Mouse (Mus musculus): ENCODE results near the gene Atp10a.

Gene Atp10a

DNA sequence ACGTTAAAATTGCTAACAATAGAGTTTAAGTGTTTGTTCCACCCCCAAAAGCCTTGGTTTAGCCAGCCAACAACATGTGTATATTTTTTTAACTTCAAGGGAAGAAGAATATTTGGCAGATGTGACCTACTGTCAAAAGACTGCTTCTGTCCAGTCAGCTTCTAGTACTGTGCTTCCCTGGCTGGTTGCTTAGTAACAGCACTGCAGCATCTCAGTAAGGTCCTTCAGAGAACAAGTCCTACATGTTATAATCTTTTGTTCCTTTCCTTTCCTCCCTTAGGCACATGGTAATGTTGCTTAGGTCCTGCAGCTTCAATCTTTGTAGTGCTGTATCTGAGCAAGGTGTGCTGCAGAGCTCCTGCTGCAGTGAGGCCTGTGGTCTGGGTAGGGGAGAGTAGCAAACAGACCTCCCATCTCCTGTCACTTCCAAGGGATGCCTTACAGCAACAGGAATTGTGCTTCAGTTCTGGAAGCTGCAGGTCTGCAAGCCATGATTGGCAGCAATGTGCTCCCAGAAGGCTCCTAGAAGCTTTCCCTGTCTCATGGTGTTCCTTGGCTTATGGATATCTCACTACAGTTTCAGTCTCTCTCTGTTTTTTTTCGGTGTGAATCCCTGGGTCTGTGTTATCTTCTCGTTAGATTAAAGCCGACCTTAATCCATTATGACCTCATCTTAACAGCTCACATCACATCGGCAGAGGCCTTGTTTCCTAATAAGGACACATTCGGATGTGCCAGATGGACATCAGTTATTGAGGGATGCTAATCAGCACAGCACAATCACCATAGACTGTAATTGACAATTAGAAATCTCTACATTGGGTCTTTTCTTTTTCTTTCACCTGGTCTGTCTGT lies 34.3 kb downstream of the Atp10a start:
- DNase-seq (ENCODE audit: low read depth, low spot score) = no peak

GRCm38 (mm10) chr7:58690997-58691596 lies 35.1 kb downstream of the Atp10a start:
- DNase-seq (ENCODE audit: low read depth, low spot score) = no peak

DNA sequence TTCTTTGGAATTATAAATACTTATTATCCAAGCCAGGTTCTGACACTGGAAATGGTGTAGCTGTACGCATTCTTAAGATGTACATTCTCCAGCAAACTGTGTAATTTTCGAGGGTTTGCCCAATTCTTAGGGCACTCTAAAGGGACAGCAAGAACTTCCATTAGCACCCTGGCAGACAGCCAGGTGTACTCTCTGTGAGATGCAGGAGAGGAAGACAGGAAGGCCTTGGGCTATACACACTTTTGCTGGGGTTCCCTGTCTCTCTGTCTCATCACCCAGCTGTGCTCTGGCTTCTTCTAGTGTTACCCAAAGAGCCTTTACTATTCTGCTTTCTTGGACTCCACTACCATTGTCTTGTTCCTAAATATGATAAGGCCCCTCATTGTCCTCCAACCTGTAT lies 36.7 kb downstream of the Atp10a start:
- no peak for DNase-seq (ENCODE audit: low read depth, low spot score)

- DNase-seq (ENCODE audit: low read depth, low spot score) = no peak
These were observed 37.4 kb downstream of the Atp10a start for GRCm38 (mm10) chr7:58693342-58693741.

DNA sequence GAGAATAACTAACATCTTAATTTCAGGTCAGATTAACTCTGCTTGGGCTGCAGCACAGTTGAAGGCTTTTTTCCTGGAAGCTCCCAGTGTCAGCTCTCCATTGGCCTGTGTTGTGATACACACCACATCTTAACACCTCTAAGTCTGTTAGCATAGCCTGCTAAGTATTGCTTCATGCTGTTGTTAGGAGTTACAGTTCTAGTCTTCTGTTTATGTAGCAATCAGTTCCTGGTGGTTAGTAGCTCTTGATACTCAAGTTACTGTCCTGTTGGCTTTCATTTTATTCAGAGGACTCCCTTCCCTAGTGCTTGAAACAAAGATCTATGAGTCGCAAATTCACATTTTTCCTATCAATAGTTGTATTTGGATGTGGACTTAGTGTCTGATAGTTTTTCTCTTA lies 39.7 kb downstream of the Atp10a start:
- DNase-seq (ENCODE audit: low read depth, low spot score) = no peak

DNA sequence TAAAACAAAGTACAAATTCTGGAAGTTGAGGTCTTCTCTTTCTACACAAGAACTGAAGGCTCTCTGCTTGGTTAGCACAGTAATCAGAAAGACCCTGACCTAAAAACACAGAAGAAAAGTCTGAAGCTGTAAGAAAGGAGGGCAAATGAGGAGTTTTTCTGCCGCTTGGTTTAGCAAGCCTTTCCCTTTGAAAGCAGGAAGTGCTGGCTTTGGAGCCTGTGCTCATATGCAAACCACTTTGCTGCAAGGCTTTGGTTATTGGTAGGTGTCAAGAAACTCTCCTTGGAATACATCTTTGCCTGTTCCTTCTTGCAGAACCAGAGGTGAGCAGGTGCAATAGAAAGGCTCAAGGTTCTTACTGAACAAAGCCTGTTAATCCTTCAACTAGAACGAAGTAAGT lies 41.1 kb downstream of the Atp10a start:
- no peak for DNase-seq (ENCODE audit: low read depth, low spot score)

DNA sequence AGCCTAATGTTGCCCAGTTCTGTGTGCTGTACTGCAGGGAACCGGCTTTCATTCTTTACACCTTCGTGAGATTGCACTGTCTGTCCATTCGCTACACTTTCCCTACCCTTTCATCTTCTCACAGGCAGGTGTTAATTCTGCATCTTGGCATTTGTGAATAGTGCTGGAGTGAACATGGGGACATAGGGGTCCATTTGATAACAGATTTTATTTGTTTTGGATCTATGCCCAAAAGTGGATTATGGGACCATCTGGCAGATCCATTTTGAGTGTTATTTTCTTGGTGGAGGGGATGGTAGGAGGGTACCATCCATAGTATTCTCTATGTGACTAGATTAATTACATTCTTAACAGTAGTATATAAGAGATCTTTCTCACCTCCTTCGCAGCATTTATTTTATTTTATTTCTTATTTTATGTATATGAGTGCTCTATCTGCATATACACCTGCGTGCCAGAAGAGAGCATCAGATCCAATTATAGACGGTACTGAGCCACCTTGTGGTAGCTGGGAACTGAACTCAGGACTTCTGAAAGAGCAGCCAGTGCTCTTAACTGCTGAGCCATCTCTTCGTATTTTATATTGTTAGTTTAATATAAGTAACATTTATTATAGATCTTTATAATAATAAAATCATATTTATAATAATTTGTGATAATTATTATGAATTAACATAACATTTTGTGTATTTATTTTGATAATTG lies 42.9 kb downstream of the Atp10a start:
- DNase-seq (ENCODE audit: low read depth, low spot score) = no peak

GRCm38 (mm10) chr7:58701311-58701710 lies 45.3 kb downstream of the Atp10a start:
- DNase-seq (ENCODE audit: low read depth, low spot score) = no peak

GRCm38 (mm10) chr7:58705158-58705557 lies 49.2 kb downstream of the Atp10a start:
- no peak for DNase-seq (ENCODE audit: low read depth, low spot score)

DNA sequence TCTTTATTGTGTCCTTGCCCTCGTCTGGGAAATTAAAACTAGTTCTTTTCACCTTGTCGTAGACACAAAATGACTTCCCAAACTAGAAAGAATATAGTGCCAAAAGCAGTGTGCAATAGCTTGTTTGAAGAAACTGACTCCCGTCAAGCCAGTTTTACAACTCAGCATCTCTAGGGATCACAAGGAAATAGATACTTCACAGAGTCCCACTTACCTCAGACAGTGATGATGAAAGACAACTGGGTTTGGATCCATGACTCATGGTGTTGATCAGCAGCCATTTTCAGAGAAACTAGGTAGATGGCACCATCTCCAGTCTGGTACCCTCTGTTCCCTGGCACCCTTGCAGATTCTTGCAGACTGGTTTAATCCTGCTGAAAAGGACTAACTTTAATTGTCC lies 53.3 kb downstream of the Atp10a start:
- DNase-seq (ENCODE audit: low read depth, low spot score) = no peak

DNA sequence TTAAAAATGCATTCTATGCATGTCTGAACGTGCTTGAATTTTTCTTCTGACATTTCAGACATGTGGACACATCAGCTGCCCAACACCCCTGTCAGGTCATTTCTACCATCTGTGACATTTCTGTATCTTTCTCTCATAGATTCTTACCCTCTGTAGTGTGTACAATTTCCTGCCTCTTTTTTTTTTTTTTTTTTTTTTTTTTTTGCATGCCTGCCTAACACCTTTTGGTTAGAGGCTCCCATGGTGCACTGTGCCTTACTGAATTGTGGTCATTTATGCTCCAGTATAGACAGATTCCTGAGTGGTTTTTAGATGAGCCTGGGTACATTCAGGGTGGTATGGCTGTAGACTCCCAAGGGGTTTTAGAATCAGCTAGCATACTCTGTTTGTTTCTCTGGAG lies 54.3 kb downstream of the Atp10a start:
- DNase-seq (ENCODE audit: low read depth, low spot score) = no peak

GRCm38 (mm10) chr7:58711811-58712210 lies 55.8 kb downstream of the Atp10a start:
- DNase-seq (ENCODE audit: low read depth, low spot score) = no peak

DNA sequence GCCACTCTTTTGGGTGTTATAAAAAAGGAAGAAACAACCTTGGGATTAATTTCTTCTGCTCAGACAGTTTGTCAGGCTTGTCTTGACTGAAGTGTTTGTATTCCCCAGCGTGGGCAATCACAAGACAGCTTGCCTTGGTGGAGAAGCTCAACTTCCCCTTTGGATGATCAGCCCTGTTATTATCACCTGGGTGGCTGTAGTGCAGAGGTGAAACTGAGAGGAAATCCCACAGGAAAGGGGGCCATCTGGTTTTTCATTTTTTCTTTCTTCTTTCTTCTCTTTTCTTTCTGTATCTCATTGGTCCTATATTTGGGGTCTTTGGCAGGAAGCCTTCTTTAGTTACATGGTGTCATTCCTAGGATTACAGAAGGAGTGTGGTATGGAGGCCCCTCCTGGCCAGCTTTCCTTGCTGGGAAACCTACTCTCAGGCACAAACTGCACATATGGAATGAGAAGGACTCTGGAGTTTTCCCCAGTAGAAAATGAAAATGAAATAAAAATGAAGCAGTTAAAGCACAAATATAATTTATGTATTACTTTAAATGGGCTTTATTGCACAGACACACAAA lies 59.7 kb downstream of the Atp10a start:
- no peak for DNase-seq (ENCODE audit: low read depth, low spot score)

DNA sequence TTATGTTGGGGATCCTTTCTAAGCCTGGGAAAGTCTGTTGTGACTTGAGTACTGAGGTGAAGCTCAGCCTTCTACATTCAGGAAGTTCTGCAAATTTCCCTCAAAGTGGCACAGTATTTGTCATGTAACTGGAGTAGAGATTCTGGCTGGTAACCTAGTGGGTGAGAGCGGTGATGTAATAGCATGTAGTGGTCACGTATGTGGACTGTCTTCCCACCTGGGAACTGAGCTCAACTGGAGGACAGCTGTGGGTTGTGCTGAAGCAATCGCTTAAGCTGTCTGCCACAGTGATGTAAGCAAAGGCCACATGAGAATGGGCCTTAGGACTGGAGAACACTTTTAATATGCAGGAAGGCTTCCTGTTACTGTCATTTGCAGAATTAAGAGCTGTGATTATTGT lies 60.7 kb downstream of the Atp10a start:
- DNase-seq (ENCODE audit: low read depth, low spot score) = no peak

GRCm38 (mm10) chr7:58718556-58718955 lies 62.6 kb downstream of the Atp10a start:
- no peak for DNase-seq (ENCODE audit: low read depth, low spot score)

DNA sequence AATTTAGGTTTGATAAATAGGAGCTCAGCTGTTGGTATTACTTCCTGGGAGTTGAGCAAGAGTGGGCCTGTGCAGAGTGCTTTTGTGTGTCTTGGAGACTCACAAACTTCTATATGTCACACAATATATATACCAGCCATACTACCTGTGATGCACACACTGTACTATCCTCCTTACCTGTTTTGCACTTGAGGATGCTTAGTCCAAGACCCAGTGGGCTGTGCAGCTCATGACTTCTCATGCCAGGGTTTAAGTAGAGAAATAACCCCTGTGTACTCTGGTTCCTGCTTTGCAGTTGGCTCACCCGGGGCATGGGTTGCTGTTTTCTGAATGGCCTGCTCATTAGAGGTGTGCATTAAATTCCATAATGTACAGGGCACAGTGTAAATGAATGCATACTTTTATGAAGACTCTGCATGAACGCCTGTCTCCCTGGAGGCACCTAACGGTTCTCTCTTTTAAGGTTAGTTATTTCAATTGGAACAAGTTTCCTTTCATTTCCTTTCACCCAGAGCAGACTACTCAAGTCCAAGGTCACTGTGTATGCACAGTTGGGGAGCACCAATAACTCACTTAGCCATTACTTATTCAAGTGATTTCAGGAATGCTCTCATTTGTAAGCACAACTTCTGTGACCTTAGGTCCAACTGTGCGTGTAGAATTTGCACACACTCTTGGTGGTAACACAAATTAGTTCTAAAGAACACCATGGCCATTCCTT lies 63.4 kb downstream of the Atp10a start:
- no peak for DNase-seq (ENCODE audit: low read depth, low spot score)

GRCm38 (mm10) chr7:58722250-58722649 lies 66.3 kb downstream of the Atp10a start:
- DNase-seq (ENCODE audit: low read depth, low spot score) = no peak

DNA sequence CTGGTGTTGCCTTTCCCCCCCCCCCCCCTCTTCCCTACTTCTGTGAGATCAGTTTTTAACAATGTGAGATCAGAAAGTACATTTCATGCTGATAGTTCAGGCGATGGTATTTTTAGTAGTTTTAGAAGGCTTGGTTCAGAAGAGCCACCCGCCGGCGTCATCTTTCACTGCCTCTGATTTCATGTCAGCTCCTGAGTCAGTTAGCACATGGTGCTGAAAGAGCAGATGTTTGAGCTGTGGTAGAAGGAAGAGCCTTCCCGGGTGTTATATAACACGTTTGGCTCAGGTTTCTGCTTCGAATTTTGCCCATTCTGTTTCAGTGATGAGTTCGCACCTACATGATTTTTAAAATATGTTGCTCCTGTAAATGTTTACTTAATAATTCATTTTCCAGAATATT lies 74.2 kb downstream of the Atp10a start:
- no peak for DNase-seq (ENCODE audit: low read depth, low spot score)

GRCm38 (mm10) chr7:58730831-58731230 lies 74.9 kb downstream of the Atp10a start:
- DNase-seq (ENCODE audit: low read depth, low spot score) = no peak

GRCm38 (mm10) chr7:58732406-58732805 lies 76.4 kb downstream of the Atp10a start:
- DNase-seq (ENCODE audit: low read depth, low spot score) = no peak

- DNase-seq (ENCODE audit: low read depth, low spot score) = no peak
These were observed 77.5 kb downstream of the Atp10a start for GRCm38 (mm10) chr7:58733490-58733901.

Data from c-Kit-negative CD71-positive TER-119-positive erythroid progenitor cells, embryonic 14.5 days (primary cell).